Mouse (Mus musculus) gastrocnemius, postnatal 14 days (tissue): ENCODE results near the gene Patz1. TPM values are rescaled to one million over a fixed set of nuclear protein-coding genes. Genes with fewer than 3 reads are reported as not detected.
A peak's percentile ranks its signal among the peaks of the same experiment; 100 is the strongest.

Source experiments
- DNase-seq: peaks from one replicate; pipeline ENCODE4 v3.0.0; 2021; ENCODE audit warnings: mixed read lengths
- intact Hi-C: fragments of 180-260 bp; cut with DNase I; formaldehyde crosslinking; loops from one replicate; pipeline ENCODE4 v1.15.1; 2025; ENCODE audit warnings: low total_unique reads
- total RNA-seq, 2 experiments: library from RNA; stranded (reverse); gene quantifications; 2 replicates each; pipeline ENCODE4 v1.2.3; 2021

Gene Patz1
- total RNA-seq, 2 experiments from 2014 or later = 11.8 to 12.8 TPM

DNA sequence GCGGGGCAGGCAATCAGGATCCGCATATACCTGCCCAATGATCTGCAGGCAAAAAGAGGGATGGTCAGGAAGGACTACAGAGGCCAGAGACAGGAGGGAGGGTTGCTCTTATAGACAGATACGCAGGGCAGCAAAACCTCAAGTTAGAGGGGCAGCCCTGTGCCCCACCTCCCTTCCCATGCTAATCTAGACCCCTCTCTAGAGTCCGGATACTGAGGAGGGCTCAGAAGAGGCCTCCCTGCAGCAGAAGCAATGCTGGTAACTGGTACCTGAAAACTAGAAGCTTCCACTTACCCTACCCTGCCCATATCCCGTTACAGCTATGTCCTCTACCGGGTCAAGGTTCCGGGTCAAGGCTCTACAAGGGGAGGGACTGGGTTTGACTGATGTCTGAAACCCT lies 57.7 kb downstream of the Patz1 start:
- intact Hi-C loops = loop anchor here (5.0 kb wide), 1 partner anchor 66 kb away; no protein-coding TSS in a partner anchor
- no peak for DNase-seq

DNA sequence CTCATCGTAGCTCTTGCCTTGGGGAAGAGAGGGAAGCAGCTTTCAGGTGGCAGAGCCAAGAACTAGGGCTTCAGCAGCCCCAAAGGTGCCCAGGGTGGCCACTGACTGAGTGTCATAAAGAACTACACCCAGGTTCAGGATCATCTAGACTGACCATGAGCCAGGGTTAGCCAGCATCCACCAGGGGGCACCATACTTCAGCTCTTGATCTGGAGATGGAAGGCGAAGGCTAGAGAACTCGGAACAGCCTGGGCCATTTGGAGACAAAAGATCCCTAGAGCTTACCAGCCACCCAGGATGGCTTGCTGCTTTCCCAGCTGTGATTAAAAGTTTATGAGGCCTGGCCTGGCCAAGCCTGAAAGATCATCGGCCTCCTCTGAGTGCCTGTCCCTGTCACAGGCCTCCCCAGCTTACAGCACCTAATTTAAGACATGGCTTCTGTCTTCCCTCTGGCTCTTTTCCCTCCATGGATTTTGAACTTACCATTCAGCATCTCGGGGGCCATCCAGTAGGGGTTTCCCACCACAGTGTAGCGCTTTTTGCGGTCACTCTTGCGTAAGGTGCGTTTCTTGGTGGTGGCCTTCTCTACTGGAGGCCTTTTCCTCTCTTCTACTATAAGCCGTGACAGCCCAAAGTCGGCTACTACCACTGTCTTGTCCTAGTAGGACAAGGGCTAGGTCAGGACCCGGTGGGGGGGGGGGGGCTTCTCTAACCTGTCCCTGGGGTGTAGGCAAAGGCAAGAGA lies 58.6 kb downstream of the Patz1 start:
- intact Hi-C loops = loop anchor here (5.0 kb wide), 1 partner anchor 65 kb away; no protein-coding TSS in a partner anchor

DNA sequence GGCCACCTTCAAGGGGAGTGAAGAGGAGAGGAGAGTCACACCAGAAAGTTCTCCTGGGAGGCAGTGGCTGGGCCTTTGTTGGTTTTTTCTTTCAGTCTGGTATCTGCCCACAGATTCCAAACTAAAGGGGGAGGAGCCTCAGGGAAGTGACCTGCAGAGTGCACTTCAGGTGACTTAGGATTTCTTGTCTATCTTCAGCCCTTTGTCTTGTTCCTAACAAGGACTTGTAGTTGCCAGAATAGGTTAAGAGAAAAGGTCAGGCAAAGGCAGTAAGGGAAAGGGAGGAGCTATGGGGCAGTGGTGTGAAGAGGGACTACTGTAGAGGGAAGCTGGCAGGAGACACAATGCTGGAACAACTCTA lies 59.1 kb downstream of the Patz1 start:
- intact Hi-C loops = loop anchor here (5.0 kb wide), 1 partner anchor 64 kb away; no protein-coding TSS in a partner anchor
- no peak for DNase-seq

More for the DNA sequence above, 58.6 kb downstream of the Patz1 start:
- DNase-seq = peak; percentile 88

- peak; percentile 46 for DNase-seq
- intact Hi-C loops = loop anchor here (5.0 kb wide), 1 partner anchor 64 kb away; no protein-coding TSS in a partner anchor
Measured at GRCm38 (mm10) chr11:3348576-3349342, 60.1 kb downstream of the Patz1 start.

DNA sequence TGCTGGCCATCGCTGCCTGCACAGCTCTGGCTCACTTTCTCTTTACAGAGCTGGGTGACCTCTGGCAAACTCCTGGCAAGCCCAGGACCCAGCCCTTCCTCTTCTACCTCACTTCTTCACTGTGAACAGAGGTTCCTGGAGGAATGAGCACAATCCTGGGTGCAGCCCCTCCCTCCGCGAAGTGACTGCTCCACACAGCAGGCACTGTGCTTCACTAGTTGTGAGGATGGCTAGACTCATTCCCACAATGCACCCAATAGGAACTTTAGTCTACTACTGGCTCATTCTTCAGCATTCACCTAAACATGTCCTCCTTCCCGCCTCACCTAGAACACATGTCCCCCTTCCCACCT lies 60.6 kb downstream of the Patz1 start:
- intact Hi-C loops = loop anchor here (5.0 kb wide), 1 partner anchor 63 kb away; no protein-coding TSS in a partner anchor
- DNase-seq = no peak

DNA sequence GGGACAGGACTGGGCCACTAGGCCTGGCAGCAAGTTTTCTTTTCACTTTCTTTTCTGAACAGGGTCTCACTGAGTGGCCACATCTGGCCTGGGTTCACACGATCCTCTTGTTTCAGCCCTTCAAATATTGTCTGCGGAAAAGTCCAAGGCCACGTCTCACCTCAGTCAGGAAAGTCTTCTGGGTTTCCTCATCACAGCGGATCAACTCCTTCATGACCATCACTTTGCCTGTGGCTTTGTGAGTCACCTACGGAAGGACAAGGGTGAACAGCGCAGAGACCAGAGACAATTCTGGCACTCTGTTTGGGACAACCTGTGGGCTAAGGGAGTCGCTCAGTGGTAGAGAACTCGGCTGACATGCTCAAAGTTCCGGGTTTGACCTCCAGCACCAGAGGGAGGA lies 63.5 kb downstream of the Patz1 start:
- intact Hi-C loops = no loop called here
- no peak for DNase-seq

GRCm38 (mm10) chr11:3352990-3353585 lies 64.4 kb downstream of the Patz1 start:
- intact Hi-C loops = no loop called here

More at GRCm38 (mm10) chr11:3352990-3353585, 64.4 kb downstream of the Patz1 start:
- no peak for DNase-seq

Other genes starting within 250 kb of the Patz1 start
- gene Sfi1, start 95.4 kb upstream of the Patz1 start, total RNA-seq = 10 to 100 TPM in 1 of 2 experiments, 1 to 10 TPM in 1; 9.6 to 10.9 TPM
- gene Eif4enif1, start 86.5 kb upstream of the Patz1 start, total RNA-seq = 10 to 100 TPM; 23.6 to 26.2 TPM
- gene Drg1, start 22.5 kb upstream of the Patz1 start, total RNA-seq = 10 to 100 TPM; 38.9 to 40.4 TPM
- 10 to 100 TPM; 10.4 to 13.0 TPM for gene Pik3ip1, start 41.5 kb downstream of the Patz1 start, total RNA-seq
- gene Limk2, start 120.3 kb downstream of the Patz1 start, total RNA-seq = 10 to 100 TPM; 13.2 to 13.6 TPM
- 10 to 100 TPM; 16.5 to 17.2 TPM for gene Rnf185, start 163.5 kb downstream of the Patz1 start, total RNA-seq
- under 1 TPM in 1 of 2 experiments, not detected in 1; 0.09 TPM for gene Pla2g3, start 199.4 kb downstream of the Patz1 start, total RNA-seq
- gene Inpp5j, start 215.9 kb downstream of the Patz1 start, total RNA-seq = 1 to 10 TPM; 1.9 to 2.9 TPM
- 10 to 100 TPM; 27.5 to 38.5 TPM for gene Selenom, start 225.8 kb downstream of the Patz1 start, total RNA-seq